Mouse (Mus musculus) ovary, postnatal 14 days (tissue): ENCODE measurements around the gene Def8.
"Not testable (repeated sequence)": the region's sequence is repeated elsewhere in the genome, so short reads cannot be mapped to it uniquely, and the experiment has no call there.

Source experiments
- DNase-seq: peaks from one replicate; pipeline ENCODE4 v3.0.0; 2022; ENCODE audit warnings: low spot score

Def8 gene

GRCm38 (mm10) chr8:123414255-123414654, 9.1 kb upstream of the Def8 start:
- DNase-seq = no peak

DNA sequence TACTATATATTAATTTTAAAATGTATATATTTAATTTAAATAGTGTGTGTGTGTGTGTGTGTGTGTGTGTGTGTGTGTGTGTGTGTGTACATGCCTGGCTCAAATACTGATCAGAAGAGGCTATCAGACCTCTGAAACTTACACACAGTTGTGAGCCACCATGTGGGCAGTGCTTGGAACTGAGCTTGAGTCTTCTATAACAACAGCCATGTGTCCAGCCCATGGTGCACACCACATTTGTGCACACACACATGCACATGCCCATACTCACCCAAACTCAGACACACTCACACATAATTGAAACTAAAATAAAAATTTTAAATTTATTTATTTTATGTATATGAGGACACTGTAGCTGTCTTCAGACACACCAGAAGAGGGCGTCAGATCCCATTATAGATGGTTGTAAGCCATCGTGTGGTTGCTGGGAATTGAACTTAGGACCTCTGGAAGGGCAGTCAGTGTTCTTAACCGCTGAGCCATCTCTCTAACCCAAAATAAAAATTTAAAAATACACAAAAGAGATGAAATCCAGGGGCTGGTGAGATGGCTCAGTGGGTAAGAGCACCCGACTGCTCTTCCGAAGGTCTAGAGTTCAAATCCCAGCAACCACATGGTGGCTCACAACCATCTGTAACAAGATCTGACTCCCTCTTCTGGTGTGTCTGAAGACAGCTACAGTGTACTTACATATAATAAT, 8.2 kb upstream of the Def8 start:
- not testable (repeated sequence) for DNase-seq

GRCm38 (mm10) chr8:123415967-123416943, 7.1 kb upstream of the Def8 start:
- no peak for DNase-seq

GRCm38 (mm10) chr8:123416944-123417555, 6.3 kb upstream of the Def8 start:
- DNase-seq = no peak

DNA sequence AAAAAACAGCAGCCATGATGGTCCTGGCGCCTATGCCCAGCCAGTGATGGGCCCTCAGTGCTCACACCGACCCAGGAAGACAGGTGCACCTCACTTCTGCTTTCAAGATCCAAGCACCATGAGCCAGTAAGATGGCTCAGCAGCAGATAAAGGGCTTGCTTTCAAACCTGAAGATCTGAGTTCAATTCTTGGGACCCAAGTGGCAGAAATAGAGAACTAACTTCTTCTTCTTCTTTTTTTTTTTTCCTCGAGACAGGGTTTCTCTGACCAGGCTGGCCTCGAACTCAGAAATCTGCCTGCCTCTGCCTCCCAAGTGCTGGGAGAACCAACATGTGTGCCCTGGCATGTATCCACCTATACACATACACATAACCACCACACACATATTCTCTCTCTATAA, 3.6 kb upstream of the Def8 start:
- DNase-seq = no peak

DNA sequence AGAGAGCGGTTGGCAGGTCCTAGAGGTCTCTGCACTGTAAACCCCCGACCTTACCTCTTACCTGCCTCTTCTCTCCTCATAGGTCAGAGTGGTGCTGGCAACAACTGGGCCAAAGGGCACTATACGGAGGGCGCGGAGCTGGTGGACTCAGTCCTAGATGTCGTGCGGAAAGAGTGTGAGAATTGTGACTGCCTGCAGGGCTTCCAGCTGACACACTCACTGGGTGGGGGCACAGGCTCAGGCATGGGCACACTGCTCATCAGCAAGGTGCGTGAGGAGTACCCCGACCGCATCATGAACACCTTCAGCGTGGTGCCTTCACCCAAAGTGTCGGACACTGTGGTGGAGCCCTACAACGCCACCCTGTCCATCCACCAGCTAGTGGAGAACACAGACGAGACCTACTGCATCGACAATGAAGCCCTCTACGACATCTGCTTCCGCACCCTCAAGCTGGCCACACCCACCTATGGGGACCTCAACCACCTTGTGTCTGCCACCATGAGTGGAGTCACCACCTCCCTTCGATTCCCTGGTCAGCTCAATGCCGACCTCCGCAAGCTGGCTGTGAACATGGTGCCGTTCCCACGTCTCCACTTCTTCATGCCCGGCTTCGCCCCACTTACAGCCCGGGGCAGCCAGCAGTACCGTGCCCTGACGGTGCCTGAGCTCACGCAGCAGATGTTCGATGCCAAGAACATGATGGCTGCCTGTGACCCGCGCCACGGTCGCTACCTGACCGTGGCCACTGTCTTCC, 2.6 kb upstream of the Def8 start:
- no peak for DNase-seq

GRCm38 (mm10) chr8:123421325-123421724, 2.0 kb upstream of the Def8 start:
- no peak for DNase-seq

DNA sequence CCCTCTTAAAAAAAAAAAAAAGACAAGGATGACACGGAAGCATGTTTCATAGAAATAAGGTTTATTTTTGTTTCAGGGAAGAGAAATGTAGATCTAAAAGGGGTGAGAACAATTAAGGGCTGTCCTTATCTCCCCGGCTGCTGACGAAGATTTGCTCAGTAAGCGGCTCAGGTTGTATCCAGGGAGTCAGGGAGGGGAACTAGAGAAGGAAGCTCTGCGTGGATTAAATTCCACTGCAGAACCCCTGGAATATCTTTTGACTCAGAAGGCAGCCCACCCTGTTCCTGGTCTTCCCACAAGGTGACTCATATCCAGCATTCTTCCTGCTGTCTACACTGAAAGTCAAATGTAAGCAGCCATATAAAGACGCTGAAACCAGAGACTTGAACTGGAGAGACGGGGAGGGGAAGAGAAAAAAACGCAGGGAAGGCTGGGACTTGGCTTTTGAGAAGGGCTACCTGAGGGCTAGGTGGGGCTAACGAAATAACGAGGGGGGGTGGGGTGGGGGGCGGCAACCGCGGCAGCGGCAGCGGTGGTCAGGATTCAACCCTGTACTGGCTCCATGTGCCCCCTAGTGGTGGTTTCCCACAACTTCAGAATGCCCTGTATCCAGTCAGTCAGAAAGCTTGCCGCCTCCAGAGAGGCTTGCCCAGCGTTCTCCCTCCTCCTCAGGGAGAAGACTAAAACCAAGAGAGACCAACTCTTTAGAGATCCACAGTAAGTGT, 1.1 kb upstream of the Def8 start:
- DNase-seq = peak; percentile 51

DNA sequence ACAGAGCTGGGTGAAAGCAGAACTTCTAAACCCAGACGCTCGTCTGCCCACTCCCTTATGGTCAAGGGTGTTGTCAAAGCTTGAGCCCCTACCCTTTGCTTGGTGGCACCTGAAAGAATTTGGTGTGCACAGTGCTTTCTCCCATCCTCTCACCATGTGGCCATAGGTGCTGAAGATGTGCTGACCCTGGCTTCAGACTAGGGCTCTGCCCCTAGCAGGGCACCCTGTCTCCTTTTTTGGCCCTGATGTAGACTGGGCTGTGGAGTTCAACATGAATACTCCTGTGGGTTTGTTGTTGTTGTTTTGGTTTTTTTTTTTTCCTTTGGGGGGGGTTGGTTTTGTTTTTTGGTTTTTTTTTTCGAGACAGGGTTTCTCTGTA, 557 bp upstream of the Def8 start:
- DNase-seq = no peak

DNA sequence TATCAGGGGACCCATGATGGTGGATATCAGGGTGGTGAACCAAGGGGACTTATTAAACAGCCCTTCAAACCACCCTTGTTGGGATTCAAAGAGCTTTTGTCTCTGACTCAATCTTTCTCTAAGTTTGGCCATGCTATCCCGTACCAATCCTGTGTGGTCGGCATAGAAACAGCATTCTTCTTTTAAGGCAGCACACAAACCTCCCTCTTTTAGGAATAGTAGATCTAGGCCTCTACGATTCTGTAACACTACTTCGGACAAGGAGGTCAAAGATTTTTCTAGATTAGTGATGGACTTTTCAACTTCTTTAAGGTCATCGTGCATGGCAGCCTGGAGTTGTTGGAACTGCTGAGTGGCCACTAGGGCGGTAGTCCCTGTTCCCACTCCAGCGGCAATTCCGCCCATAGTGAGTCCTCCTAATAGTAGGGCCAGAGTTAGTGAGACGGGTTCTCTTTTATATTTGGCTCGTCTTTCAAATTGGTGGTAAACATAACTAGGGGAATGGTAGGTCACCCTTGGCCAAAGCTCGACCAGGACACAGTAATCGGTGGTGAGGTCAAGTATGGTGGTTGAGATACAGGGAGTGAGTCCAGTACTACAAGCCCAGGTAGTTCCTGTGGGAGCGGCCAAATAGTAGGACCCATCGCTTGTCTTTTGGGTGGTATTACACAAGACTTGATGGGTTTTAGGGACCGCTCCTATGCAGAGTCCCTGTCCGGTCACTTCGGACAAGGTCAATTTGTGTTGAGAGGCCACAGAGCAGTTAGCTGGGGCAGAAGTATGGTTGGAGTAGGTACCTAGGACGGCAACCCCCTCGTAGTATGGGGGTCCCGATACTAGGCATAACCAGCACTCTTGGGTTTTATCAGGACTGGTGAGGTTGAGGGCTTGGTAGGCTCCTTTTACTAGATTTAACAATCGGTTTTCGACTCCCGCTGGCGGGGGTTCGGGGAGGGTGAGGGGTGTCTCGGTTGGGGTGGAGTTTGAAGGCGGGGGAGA, 3.5 kb downstream of the Def8 start:
- no peak for DNase-seq

DNA sequence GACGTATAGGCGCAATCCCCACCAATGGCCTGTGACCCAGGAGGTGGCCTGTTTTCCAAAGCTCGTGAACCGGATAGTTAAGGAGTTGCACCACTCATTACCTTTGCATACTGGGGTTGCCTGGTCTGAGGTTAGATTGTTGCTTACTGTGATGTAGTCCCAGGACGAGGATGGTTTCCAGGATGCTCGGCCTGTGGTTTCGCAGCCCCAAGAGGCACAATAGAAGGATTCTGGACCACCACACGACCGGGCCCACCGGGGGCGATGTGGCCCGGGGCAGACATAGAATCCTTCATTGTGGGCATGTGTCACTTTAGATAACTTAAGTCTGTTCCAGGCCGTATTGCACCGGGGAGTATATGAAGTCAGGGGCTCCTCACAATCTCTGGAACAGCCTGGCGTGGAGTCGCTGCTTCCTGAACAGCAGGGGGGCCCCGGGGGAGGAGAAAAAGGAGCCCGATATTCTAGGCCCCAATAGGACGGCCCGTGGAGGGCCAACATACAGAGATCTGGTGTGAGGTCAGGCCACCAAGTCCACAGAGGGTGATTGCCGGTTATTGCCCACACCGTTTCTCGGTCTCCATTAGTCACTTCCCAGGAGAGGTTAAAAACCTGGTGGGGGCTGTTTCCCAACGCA, 4.4 kb downstream of the Def8 start:
- DNase-seq = no peak

- DNase-seq = no peak
Observed at GRCm38 (mm10) chr8:123428343-123428893, 5.1 kb downstream of the Def8 start.

DNA sequence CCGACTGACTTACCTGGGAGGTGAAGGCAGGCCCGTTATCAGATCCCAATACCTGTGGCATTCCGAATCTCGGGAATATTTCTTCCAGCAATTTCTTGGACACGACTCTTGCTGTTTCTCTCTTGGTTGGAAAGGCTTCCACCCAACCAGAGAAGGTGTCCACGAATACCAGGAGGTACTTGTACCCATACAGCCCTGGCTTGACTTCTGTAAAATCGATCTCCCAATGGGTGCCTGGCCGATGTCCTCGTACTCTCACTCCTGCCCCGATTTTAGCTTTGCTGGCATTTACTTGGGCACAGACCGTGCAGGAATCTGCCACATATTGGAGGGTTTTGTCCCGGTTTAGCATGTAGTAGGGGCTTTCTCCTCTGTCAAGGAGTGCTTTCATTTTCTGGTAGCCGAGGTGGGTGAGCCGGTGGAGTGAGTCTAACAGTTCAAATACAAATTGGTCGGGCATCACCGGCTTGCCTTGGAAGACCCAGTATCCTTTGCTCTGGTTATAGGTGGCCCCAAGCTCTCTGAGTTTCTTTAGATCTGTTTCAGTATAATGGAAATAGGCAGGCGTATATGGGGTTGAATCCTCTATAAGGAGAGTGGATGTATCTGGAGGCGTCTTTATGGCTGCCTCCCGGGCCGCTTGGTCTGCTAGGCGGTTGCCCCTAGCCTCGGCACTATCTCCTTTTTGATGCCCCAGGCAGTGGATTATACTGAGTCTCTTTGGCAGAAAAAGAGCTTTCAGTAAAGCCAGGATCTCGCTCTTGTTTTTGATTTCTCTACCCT, 5.8 kb downstream of the Def8 start:
- no peak for DNase-seq

GRCm38 (mm10) chr8:123429722-123430013, 6.3 kb downstream of the Def8 start:
- DNase-seq = not testable (repeated sequence)

DNA sequence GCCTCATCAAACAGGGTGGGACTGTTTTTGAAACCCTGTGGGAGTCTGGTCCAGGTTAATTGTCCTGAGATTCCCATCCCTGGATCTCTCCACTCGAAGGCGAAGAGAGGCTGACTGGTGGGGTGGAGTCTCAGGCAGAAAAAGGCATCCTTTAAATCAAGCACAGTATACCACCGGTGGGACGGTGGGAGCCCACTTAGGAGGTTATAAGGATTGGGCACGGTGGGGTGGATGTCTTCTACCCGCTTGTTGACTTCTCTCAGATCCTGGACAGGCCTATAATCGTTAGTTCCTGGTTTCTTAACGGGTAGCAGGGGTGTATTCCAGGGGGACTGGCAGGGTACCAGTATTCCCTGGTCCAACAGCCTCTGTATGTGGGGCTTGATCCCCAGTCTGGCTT, 7.6 kb downstream of the Def8 start:
- not testable (repeated sequence) for DNase-seq

GRCm38 (mm10) chr8:123431616-123432365, 8.5 kb downstream of the Def8 start:
- DNase-seq = no peak

GRCm38 (mm10) chr8:123432381-123432780, 9.1 kb downstream of the Def8 start:
- DNase-seq = no peak
